Mouse (Mus musculus) liver, postnatal 0 days (tissue): ENCODE measurements around the gene AU022252. TPM values are rescaled to one million over a fixed set of nuclear protein-coding genes. Genes with fewer than 3 reads are reported as not detected.

ENCODE experiments used
- ATAC-seq: fragments of 200-750 bp; cut with Nextera tagmentation; 2 replicates; pipeline ENCODE4 v1.8.0; 2017; ENCODE audit warnings: mild to moderate bottlenecking, moderate library complexity
- DNase-seq: peaks from one replicate; pipeline ENCODE4 v3.0.0-alpha.2; 2016
- H3K27ac ChIP-seq: fragments of 300-500 bp; sonication (generic); 2 replicates; pipeline ENCODE4 v1.5.1; 2014; ENCODE audit warnings: antibody characterized with exemption, moderate library complexity, mild to moderate bottlenecking, low read depth
- H3K27me3 ChIP-seq: fragments of 300-500 bp; sonication (generic); 2 replicates; pipeline ENCODE4 v1.6.1; 2014; ENCODE audit warnings: low read length, control low read depth, mixed read lengths; ENCODE audit not compliant: insufficient read depth
- H3K36me3 ChIP-seq: fragments of 300-500 bp; sonication (generic); replicated peaks from 2 replicates; pipeline ENCODE4 v1.6.1; 2014; ENCODE audit warnings: mild to moderate bottlenecking, control low read depth, low read length, moderate library complexity, mixed read lengths; ENCODE audit not compliant: insufficient read depth
- H3K4me1 ChIP-seq: fragments of 300-500 bp; sonication (generic); 2 replicates; pipeline ENCODE4 v1.6.1; 2014; ENCODE audit warnings: antibody characterized with exemption, mild to moderate bottlenecking, control low read depth; ENCODE audit not compliant: insufficient read depth
- H3K4me2 ChIP-seq: fragments of 300-500 bp; sonication (generic); 2 replicates; pipeline ENCODE4 v1.6.1; 2014; ENCODE audit warnings: low read depth, mild to moderate bottlenecking, low read length, moderate library complexity, mixed read lengths
- H3K4me3 ChIP-seq: fragments of 300-500 bp; sonication (generic); 2 replicates; pipeline ENCODE4 v1.5.1; 2014; ENCODE audit warnings: low read depth, low read length
- H3K9ac ChIP-seq: fragments of 300-500 bp; sonication (generic); replicated peaks from 2 replicates; pipeline ENCODE4 v1.6.1; 2014; ENCODE audit warnings: mild to moderate bottlenecking, moderate library complexity
- H3K9me3 ChIP-seq: fragments of 300-500 bp; sonication (generic); 2 replicates; pipeline ENCODE4 v1.6.1; 2016; ENCODE audit warnings: mild to moderate bottlenecking, control low read depth, low read length, mixed read lengths
- CTCF ChIP-seq: sonication (generic); IDR thresholded peaks from 2 replicates; pipeline ENCODE4 v1.5.1; 2016; ENCODE audit warnings: antibody characterized with exemption, low read depth
- EP300 ChIP-seq: IDR thresholded peaks from 2 replicates; pipeline ENCODE4 v1.6.1; 2016; ENCODE audit warnings: antibody characterized with exemption, low read depth, mild to moderate bottlenecking
- WGBS: fragments of 180-500 bp; shearing (Covaris S2); extraction: QIAGEN DNeasy Blood & Tissue Kit; methylation state at CpG from one replicate; pipeline ENCODE4 v1.1.7; 2014; ENCODE audit not compliant: insufficient replicate concordance; 5-methylcytosine and 5-hydroxymethylcytosine counted together
- polyA plus RNA-seq: library from polyadenylated mRNA; unstranded; fragments of >200 nt; fragmentation: Nextera tagmentation; extraction: Ambion mirVana; gene quantifications from 2 replicates; pipeline ENCODE4 v1.2.1, GENCODE M21; 2015

Gene AU022252
- polyA plus RNA-seq, 1 experiment from 2014 or later, result 27.8 TPM

DNA sequence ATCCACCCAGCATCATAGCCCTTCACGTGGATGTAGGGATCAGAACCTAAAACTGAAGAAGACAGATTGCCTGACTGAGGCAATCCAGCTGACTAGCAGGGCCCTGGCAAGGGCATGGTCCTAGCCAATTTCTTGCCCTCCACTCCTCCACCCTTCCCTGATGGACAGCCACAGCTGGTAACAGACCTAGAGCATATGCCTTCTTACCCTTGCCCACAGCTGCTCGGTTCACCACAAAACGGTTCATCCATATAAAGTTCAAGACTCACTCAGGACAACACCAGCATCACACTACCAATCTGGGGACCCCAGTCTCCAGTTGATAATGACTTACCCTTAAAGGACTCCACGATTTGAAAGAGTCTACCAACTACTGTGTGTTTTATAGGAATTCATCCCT, 46.7 kb downstream of the AU022252 start:
- no peaks in the 10 kb centered on the region for H3K27me3 ChIP-seq
- 76% methylated on average over 4 of the region's 4 CpGs for WGBS
- H3K9me3 ChIP-seq, result no peaks in the 10 kb centered on the region
- H3K4me1 ChIP-seq, result peaks cover 22% of the 10 kb centered on the region
- no peak overlapping the region for H3K27ac ChIP-seq
- H3K9ac ChIP-seq, result no peak overlapping the region
- ATAC-seq, result no peak
- TF ChIP-seq EP300 (no peak), CTCF (no peak)
- DNase-seq, result no peak
- peaks cover 51% of the 10 kb centered on the region for H3K36me3 ChIP-seq
- peak overlapping the region; percentile 76 for H3K4me2 ChIP-seq
- H3K4me3 ChIP-seq, result peak overlapping the region; percentile 51

DNA sequence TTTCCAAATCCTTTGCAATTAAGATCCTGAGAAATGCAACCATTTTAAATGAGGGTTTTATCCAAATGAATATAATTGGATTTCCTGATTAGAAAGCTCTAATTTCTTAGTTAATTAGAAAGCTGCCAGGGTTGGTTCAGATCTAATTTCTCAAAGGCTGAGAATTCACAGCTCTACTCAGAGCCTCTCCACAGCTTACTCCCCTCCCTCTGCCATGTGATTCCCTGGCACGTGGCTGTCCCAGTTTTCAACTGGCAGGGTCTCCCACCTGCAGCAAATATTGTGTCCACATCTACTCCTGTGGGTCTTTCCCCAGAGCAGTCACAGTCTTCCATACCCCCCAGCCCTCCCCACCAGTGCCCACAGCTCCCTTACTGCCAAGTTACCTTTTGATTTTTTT, 49.0 kb downstream of the AU022252 start:
- Histone ChIP-seq H3K27me3 (no peaks in the 10 kb centered on the region), H3K27ac (no peak overlapping the region), H3K4me1 (peaks cover 22% of the 10 kb centered on the region), H3K9ac (no peak overlapping the region), H3K36me3 (peaks cover 70% of the 10 kb centered on the region), H3K4me2 (no peak overlapping the region), H3K4me3 (no peak overlapping the region), H3K9me3 (no peaks in the 10 kb centered on the region)
- no peak for TF ChIP-seq EP300
- TF ChIP-seq CTCF, result no peak
- WGBS, result 67% methylated on average over 1 of the region's 1 CpGs
- ATAC-seq (no peak), DNase-seq (no peak)

DNA sequence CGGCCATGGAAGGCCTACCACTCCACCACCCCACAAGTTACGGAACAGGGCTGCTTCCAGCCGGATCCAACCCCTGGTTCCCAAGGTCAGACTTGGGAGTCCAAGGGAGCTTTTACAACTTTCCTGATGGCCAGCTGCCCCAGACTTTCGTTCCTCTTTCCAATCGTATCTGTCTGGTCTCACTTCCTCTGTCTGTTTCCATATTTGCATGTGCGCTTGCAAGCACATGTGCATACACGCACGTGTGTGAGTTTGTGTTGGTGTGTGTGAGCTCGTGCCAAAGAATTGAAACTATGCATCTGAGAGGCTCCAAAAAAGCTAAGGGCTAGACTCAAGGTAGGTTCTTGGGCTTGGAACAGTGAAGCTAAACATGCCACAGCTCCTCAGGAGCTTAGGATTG, 51.1 kb downstream of the AU022252 start:
- Histone ChIP-seq H3K4me2 (no peak overlapping the region; the same call in 1 of the 2 replicates), H3K27ac (no peak overlapping the region), H3K9ac (no peak overlapping the region), H3K4me1 (peaks cover 21% of the 10 kb centered on the region), H3K27me3 (no peaks in the 10 kb centered on the region), H3K9me3 (no peaks in the 10 kb centered on the region), H3K36me3 (peaks cover 67% of the 10 kb centered on the region), H3K4me3 (no peak overlapping the region)
- DNase-seq (peak; percentile 37), ATAC-seq (no peak)
- no peak for TF ChIP-seq EP300
- TF ChIP-seq CTCF, result no peak
- whole genome bisulfite sequencing, result 53% methylated on average over 9 of the region's 9 CpGs

DNA sequence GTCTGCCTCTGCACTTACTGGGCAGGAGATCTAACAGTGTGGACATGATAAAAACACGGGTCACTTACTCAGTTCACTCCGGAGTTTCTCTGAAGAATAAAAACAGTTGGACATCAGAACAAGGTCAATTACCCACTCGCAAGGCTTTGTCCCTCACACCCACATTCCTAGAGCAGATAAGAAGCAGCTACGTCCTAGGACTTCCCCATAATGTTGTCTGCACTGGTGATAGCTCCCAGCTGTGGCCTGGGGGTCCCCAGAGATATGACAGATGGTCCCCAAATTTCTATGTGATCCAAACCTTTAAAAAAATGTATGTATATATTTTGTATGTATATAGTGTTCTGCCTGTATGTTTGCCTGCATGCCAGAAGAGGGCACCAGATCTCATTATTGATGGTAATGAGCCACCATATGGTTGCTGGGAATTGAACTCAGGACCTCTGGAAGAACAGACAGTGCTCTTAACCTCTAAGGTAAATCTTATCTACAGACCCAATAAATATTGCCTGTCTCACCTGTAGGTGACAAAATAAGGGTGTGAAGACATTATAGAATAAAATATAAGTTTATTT, 52.3 kb downstream of the AU022252 start:
- H3K4me1 ChIP-seq, result peaks cover 18% of the 10 kb centered on the region
- H3K9me3 ChIP-seq, result no peaks in the 10 kb centered on the region
- no peak overlapping the region for H3K4me2 ChIP-seq
- peaks cover 63% of the 10 kb centered on the region for H3K36me3 ChIP-seq
- H3K27ac ChIP-seq, result no peak overlapping the region
- H3K4me3 ChIP-seq, result no peak overlapping the region
- no peak overlapping the region for H3K9ac ChIP-seq
- 44% methylated on average over 4 of the region's 4 CpGs for WGBS
- ATAC-seq (no peak), DNase-seq (no peak)
- no peak for TF ChIP-seq EP300
- TF ChIP-seq CTCF, result peak; percentile 58
- H3K27me3 ChIP-seq, result no peaks in the 10 kb centered on the region

DNA sequence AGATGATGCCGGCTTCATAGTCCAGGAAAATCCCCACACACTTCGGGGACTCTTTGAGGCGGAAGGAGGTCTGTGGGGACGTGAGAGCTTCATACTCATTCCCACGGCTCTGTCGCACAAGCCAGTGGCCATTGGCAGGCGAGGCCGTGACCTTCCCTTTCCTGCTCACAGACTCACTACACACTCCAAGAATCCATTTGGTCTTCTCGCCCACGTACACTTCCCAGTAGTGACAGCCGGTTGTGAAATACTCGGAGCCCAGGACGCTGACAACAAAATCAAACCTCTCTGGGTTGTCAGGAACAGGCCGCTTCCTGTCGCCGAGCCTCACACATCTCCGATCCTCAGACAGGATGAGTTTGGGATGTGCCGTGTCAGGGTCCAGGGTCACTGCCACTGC, 54.2 kb downstream of the AU022252 start:
- Histone ChIP-seq H3K4me3 (no peak overlapping the region), H3K9me3 (no peaks in the 10 kb centered on the region), H3K4me2 (no peak overlapping the region), H3K36me3 (peaks cover 49% of the 10 kb centered on the region), H3K27me3 (no peaks in the 10 kb centered on the region), H3K27ac (no peak overlapping the region), H3K4me1 (peaks cover 18% of the 10 kb centered on the region), H3K9ac (no peak overlapping the region)
- no peak for TF ChIP-seq EP300
- no peak for TF ChIP-seq CTCF
- 52% methylated on average over 18 of the region's 18 CpGs for whole genome bisulfite sequencing
- DNase-seq, result no peak
- ATAC-seq, result no peak

DNA sequence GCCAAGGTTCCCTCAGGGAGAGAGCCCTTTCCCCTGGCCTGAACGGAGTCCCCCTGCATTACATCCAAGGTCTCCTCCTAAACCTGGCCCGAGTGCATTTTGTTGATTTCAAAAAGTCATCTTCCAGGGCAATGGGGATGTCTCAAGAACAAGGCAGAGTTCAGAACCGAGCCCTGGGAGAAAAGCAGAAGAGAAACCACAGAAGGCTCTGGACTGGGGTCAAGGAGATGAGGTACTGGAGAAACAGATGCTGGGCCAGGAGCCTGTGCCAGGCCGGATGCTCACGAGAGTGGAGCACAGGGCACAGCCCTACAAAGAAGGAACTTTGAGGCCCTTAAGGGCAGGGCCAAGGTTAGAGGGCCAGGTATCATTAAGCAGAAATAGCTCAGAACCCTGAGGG, 54.8 kb downstream of the AU022252 start:
- peaks cover 24% of the 10 kb centered on the region for H3K4me1 ChIP-seq
- no peak overlapping the region for H3K4me2 ChIP-seq
- H3K27me3 ChIP-seq, result no peaks in the 10 kb centered on the region
- peaks cover 46% of the 10 kb centered on the region for H3K36me3 ChIP-seq
- H3K4me3 ChIP-seq, result no peak overlapping the region
- WGBS, result 64% methylated on average over 5 of the region's 5 CpGs
- no peaks in the 10 kb centered on the region for H3K9me3 ChIP-seq
- ATAC-seq (no peak), DNase-seq (no peak)
- TF ChIP-seq EP300 (no peak), CTCF (no peak)
- no peak overlapping the region for H3K27ac ChIP-seq
- H3K9ac ChIP-seq, result no peak overlapping the region
